Mouse (Mus musculus) ovary, adult 2 months (tissue): Measurements from ENCODE around the gene Mospd1. TPM values are rescaled to one million over a fixed set of nuclear protein-coding genes. Genes with fewer than 3 reads are reported as not detected.

ENCODE experiments used
- polyA plus RNA-seq: library from polyadenylated mRNA; depleted of rRNA; stranded (reverse); fragments of >200 nt; gene quantifications from 2 replicates; pipeline ENCODE4 v1.2.3, GENCODE M21; 2012; rRNA removed

Mospd1 gene
- 0.52 and 0.83 TPM in 2 replicates for polyA plus RNA-seq

GRCm38 (mm10) chrX:53370366-53370740 is at the start of gene Mospd1:
Gene Mospd1, minus strand, starts transcription at chrX:53370502.

Other genes with a start within 250 kb of the Mospd1 start
- gene Plac1, start 130.4 kb downstream of the Mospd1 start, polyA plus RNA-seq = 0.89 and 2.3 TPM in 2 replicates
- 4.3 and 7.8 TPM in 2 replicates for gene Fam122b, start 100.7 kb downstream of the Mospd1 start, polyA plus RNA-seq
- gene Fam122c, start 97.1 kb downstream of the Mospd1 start, polyA plus RNA-seq = not detected in 2 replicates
- not detected in 2 replicates for gene Etd, start 64.4 kb upstream of the Mospd1 start, polyA plus RNA-seq
- gene Rtl8c, start 237.5 kb upstream of the Mospd1 start, polyA plus RNA-seq = 36.4 and 43.8 TPM in 2 replicates
- not detected in 2 replicates for gene Gm14597, start 238.5 kb upstream of the Mospd1 start, polyA plus RNA-seq